Mouse (Mus musculus): Measurements from ENCODE around the gene Zfp106. TPM values are rescaled to one million over a fixed set of nuclear protein-coding genes. Genes with fewer than 3 reads are reported as not detected.

Zfp106 gene
- polyA plus RNA-seq, 1 experiment: 39.2 TPM

- Histone ChIP-seq H3K36me3 (ENCODE audit: control insufficient read depth, insufficient read depth) (peaks cover 72% of the 10 kb centered on the region), H3K4me3 (ENCODE audit: insufficient read depth, poor library complexity, severe bottlenecking) (no peak overlapping the region), H3K79me3 (ENCODE audit: low read depth) (no peaks in the 10 kb centered on the region), H3K27me3 (ENCODE audit: control insufficient read depth, insufficient read depth, insufficient read length) (no peaks in the 10 kb centered on the region), H3ac (ENCODE audit: control insufficient read depth, insufficient read length, low read depth) (no peak overlapping the region), H3K79me2 (ENCODE audit: control insufficient read depth, insufficient read depth) (no peaks in the 10 kb centered on the region)
- no peak for TF ChIP-seq MYOD1 (IDR thresholded peaks at IDR 0.05; ENCODE audit: control insufficient read depth, insufficient read length, low read depth)
- no peak for TF ChIP-seq MYOG (IDR thresholded peaks at IDR 0.05; ENCODE audit: control insufficient read depth, extremely low read depth, insufficient read length)
- TF ChIP-seq FOSL1 (IDR thresholded peaks at IDR 0.05; ENCODE audit: insufficient read depth, low read length, poor library complexity, severe bottlenecking): no peak
- no peak for TF ChIP-seq CEBPB (IDR thresholded peaks at IDR 0.05; ENCODE audit: low read depth)
- no peak for TF ChIP-seq MAX (IDR thresholded peaks at IDR 0.05)
- TF ChIP-seq CTCF (IDR thresholded peaks at IDR 0.05; ENCODE audit: control insufficient read depth, insufficient read depth, insufficient read length): no peak
- no peak for TF ChIP-seq USF1 (IDR thresholded peaks at IDR 0.05; ENCODE audit: low read depth)
Measured at GRCm38 (mm10) chr2:120531223-120531622, 32.4 kb downstream of the Zfp106 start.

- H3K79me2 ChIP-seq (ENCODE audit: control insufficient read depth, insufficient read depth): no peaks in the 10 kb centered on the region
- H3K4me3 ChIP-seq (ENCODE audit: insufficient read depth, poor library complexity, severe bottlenecking): no peak overlapping the region
- TF ChIP-seq CEBPB (IDR thresholded peaks at IDR 0.05; ENCODE audit: low read depth) (no peak), CTCF (IDR thresholded peaks at IDR 0.05; ENCODE audit: control insufficient read depth, insufficient read depth, insufficient read length) (no peak), FOSL1 (IDR thresholded peaks at IDR 0.05; ENCODE audit: insufficient read depth, low read length, poor library complexity, severe bottlenecking) (no peak), MYOD1 (IDR thresholded peaks at IDR 0.05; ENCODE audit: control insufficient read depth, insufficient read length, low read depth) (no peak), MYOG (IDR thresholded peaks at IDR 0.05; ENCODE audit: control insufficient read depth, extremely low read depth, insufficient read length) (no peak), USF1 (IDR thresholded peaks at IDR 0.05; ENCODE audit: low read depth) (no peak), MAX (IDR thresholded peaks at IDR 0.05) (no peak)
- H3K27me3 ChIP-seq (ENCODE audit: control insufficient read depth, insufficient read depth, insufficient read length): no peaks in the 10 kb centered on the region
- H3K36me3 ChIP-seq (ENCODE audit: control insufficient read depth, insufficient read depth): peaks cover 73% of the 10 kb centered on the region
- no peaks in the 10 kb centered on the region for H3K79me3 ChIP-seq (ENCODE audit: low read depth)
- no peak overlapping the region for H3ac ChIP-seq (ENCODE audit: control insufficient read depth, insufficient read length, low read depth)
Measured at GRCm38 (mm10) chr2:120529531-120529930, 34.1 kb downstream of the Zfp106 start.

GRCm38 (mm10) chr2:120526771-120527170 lies 36.9 kb downstream of the Zfp106 start:
- Histone ChIP-seq H3K79me3 (ENCODE audit: low read depth) (no peaks in the 10 kb centered on the region), H3ac (ENCODE audit: control insufficient read depth, insufficient read length, low read depth) (no peak overlapping the region), H3K79me2 (ENCODE audit: control insufficient read depth, insufficient read depth) (no peaks in the 10 kb centered on the region), H3K27me3 (ENCODE audit: control insufficient read depth, insufficient read depth, insufficient read length) (no peaks in the 10 kb centered on the region), H3K4me3 (ENCODE audit: insufficient read depth, poor library complexity, severe bottlenecking) (no peak overlapping the region), H3K36me3 (ENCODE audit: control insufficient read depth, insufficient read depth) (peaks cover 76% of the 10 kb centered on the region)
- TF ChIP-seq USF1 (IDR thresholded peaks at IDR 0.05; ENCODE audit: low read depth): no peak

GRCm38 (mm10) chr2:120518547-120519210 lies 45.0 kb downstream of the Zfp106 start:
- H3K4me3 ChIP-seq (ENCODE audit: insufficient read depth, poor library complexity, severe bottlenecking): no peak overlapping the region
- H3K27me3 ChIP-seq (ENCODE audit: control insufficient read depth, insufficient read depth, insufficient read length): no peaks in the 10 kb centered on the region
- H3K79me3 ChIP-seq (ENCODE audit: low read depth): no peaks in the 10 kb centered on the region
- H3K79me2 ChIP-seq (ENCODE audit: control insufficient read depth, insufficient read depth): no peaks in the 10 kb centered on the region
- peak overlapping the region; percentile 15 for H3ac ChIP-seq (ENCODE audit: control insufficient read depth, insufficient read length, low read depth)
- H3K36me3 ChIP-seq (ENCODE audit: control insufficient read depth, insufficient read depth): peaks cover 83% of the 10 kb centered on the region
- TF ChIP-seq USF1 (IDR thresholded peaks at IDR 0.05; ENCODE audit: low read depth) (no peak), CTCF (IDR thresholded peaks at IDR 0.05; ENCODE audit: control insufficient read depth, insufficient read depth, insufficient read length) (no peak), MAX (IDR thresholded peaks at IDR 0.05) (no peak), CEBPB (IDR thresholded peaks at IDR 0.05; ENCODE audit: low read depth) (no peak)

- no peak for TF ChIP-seq MYOD1 (IDR thresholded peaks at IDR 0.05; ENCODE audit: control insufficient read depth, insufficient read length, low read depth)
- no peak for TF ChIP-seq MYOG (IDR thresholded peaks at IDR 0.05; ENCODE audit: control insufficient read depth, extremely low read depth, insufficient read length)
- no peak for TF ChIP-seq MAX (IDR thresholded peaks at IDR 0.05)
- no peak for TF ChIP-seq CTCF (IDR thresholded peaks at IDR 0.05; ENCODE audit: control insufficient read depth, insufficient read depth, insufficient read length)
- TF ChIP-seq CEBPB (IDR thresholded peaks at IDR 0.05; ENCODE audit: low read depth): no peak
- TF ChIP-seq USF1 (IDR thresholded peaks at IDR 0.05; ENCODE audit: low read depth): no peak
- no peak for TF ChIP-seq FOSL1 (IDR thresholded peaks at IDR 0.05; ENCODE audit: insufficient read depth, low read length, poor library complexity, severe bottlenecking)
- Histone ChIP-seq H3K36me3 (ENCODE audit: control insufficient read depth, insufficient read depth) (peaks cover 90% of the 10 kb centered on the region), H3K79me2 (ENCODE audit: control insufficient read depth, insufficient read depth) (no peaks in the 10 kb centered on the region), H3K4me3 (ENCODE audit: insufficient read depth, poor library complexity, severe bottlenecking) (no peak overlapping the region), H3ac (ENCODE audit: control insufficient read depth, insufficient read length, low read depth) (no peak overlapping the region), H3K79me3 (ENCODE audit: low read depth) (no peaks in the 10 kb centered on the region), H3K27me3 (ENCODE audit: control insufficient read depth, insufficient read depth, insufficient read length) (no peaks in the 10 kb centered on the region)
Measured at GRCm38 (mm10) chr2:120514181-120514580, 49.5 kb downstream of the Zfp106 start.

GRCm38 (mm10) chr2:120503992-120504391 lies 59.7 kb downstream of the Zfp106 start:
- H3K36me3 ChIP-seq (ENCODE audit: control insufficient read depth, insufficient read depth): peaks cover 19% of the 10 kb centered on the region
- TF ChIP-seq MAX (IDR thresholded peaks at IDR 0.05) (no peak), MYOD1 (IDR thresholded peaks at IDR 0.05; ENCODE audit: control insufficient read depth, insufficient read length, low read depth) (no peak), CEBPB (IDR thresholded peaks at IDR 0.05; ENCODE audit: low read depth) (no peak), USF1 (IDR thresholded peaks at IDR 0.05; ENCODE audit: low read depth) (no peak), CTCF (IDR thresholded peaks at IDR 0.05; ENCODE audit: control insufficient read depth, insufficient read depth, insufficient read length) (no peak), FOSL1 (IDR thresholded peaks at IDR 0.05; ENCODE audit: insufficient read depth, low read length, poor library complexity, severe bottlenecking) (no peak), MYOG (IDR thresholded peaks at IDR 0.05; ENCODE audit: control insufficient read depth, extremely low read depth, insufficient read length) (no peak)
- no peak overlapping the region for H3ac ChIP-seq (ENCODE audit: control insufficient read depth, insufficient read length, low read depth)
- H3K79me3 ChIP-seq (ENCODE audit: low read depth): no peaks in the 10 kb centered on the region
- no peaks in the 10 kb centered on the region for H3K79me2 ChIP-seq (ENCODE audit: control insufficient read depth, insufficient read depth)
- no peak overlapping the region for H3K4me3 ChIP-seq (ENCODE audit: insufficient read depth, poor library complexity, severe bottlenecking)
- no peaks in the 10 kb centered on the region for H3K27me3 ChIP-seq (ENCODE audit: control insufficient read depth, insufficient read depth, insufficient read length)
